Mouse (Mus musculus): ENCODE data around the gene Gbp10.
"Not testable (repeated sequence)": the region's sequence is repeated elsewhere in the genome, so short reads cannot be mapped to it uniquely, and the experiment has no call there.

DNA sequence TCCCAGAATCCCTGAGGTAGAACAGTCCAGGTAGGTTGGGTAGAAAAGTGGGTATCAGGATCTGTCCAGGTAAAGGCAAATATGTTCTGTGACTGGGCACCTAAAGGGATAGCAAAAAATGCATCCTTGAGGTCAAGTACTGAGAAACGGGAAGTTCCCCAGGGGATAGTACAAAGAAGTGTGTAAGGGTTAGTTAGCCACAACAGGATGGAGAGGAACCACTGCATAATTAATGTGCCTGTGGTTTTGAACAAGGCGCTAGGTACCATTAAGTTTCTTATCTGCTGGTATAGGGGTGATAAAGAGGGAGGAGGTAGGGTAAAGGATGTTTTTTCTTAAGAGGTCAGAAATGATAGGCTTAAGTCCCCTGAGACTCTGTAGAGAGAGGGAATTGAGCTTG, 46.8 kb downstream of the Gbp10 start:
- TF ChIP-seq CTCF, EP300 (IDR thresholded peaks at IDR 0.05; ENCODE audit: low read depth): not testable (repeated sequence)
